Mouse (Mus musculus) bone marrow macrophage, adult 2 months (primary cell): ENCODE data around the gene Pi4ka. TPM values are rescaled to one million over a fixed set of nuclear protein-coding genes. Genes with fewer than 3 reads are reported as not detected.
A peak's percentile ranks its signal among the peaks of the same experiment; 100 is the strongest.

Experiments used
- H3K27ac ChIP-seq: 2 replicates; pipeline ENCODE4 v1.5.1; 2012; ENCODE audit warnings: low read depth, low read length; ENCODE audit not compliant: insufficient read depth
- H3K4me1 ChIP-seq: 2 replicates; pipeline ENCODE4 v1.6.1; 2012; ENCODE audit warnings: low read length; ENCODE audit not compliant: control insufficient read depth, insufficient read depth
- H3K4me3 ChIP-seq: 2 replicates; pipeline ENCODE4 v1.5.1; 2012; ENCODE audit warnings: mild to moderate bottlenecking, low read length, moderate library complexity; ENCODE audit not compliant: insufficient read depth
- CTCF ChIP-seq: IDR thresholded peaks from 2 replicates; pipeline ENCODE4 v1.5.1; 2012; ENCODE audit warnings: low read depth, mild to moderate bottlenecking, low read length, moderate library complexity
- POLR2A ChIP-seq: IDR thresholded peaks from 2 replicates; pipeline ENCODE4 v1.6.1; 2012; ENCODE audit warnings: mild to moderate bottlenecking, low read depth, low read length, borderline replicate concordance
- polyA plus RNA-seq: library from polyadenylated mRNA; stranded (reverse); fragments of >200 nt; gene quantifications from 2 replicates; pipeline ENCODE4 v1.2.4, GENCODE M21; 2012; ENCODE audit not compliant: missing spikeins, insufficient read depth, insufficient read length

The Pi4ka gene
- polyA plus RNA-seq, 1 experiment, result 37.1 TPM

- H3K4me3 ChIP-seq, result no peak overlapping the region
- no peak overlapping the region for H3K27ac ChIP-seq
- TF ChIP-seq POLR2A (no peak), CTCF (no peak)
- H3K4me1 ChIP-seq, result peaks cover 9% of the 10 kb centered on the region
Measured at GRCm38 (mm10) chr16:17258917-17259316, 147.2 kb downstream of the Pi4ka start.

- peaks cover 9% of the 10 kb centered on the region for H3K4me1 ChIP-seq
Measured at GRCm38 (mm10) chr16:17257359-17257821, 148.7 kb downstream of the Pi4ka start.

DNA sequence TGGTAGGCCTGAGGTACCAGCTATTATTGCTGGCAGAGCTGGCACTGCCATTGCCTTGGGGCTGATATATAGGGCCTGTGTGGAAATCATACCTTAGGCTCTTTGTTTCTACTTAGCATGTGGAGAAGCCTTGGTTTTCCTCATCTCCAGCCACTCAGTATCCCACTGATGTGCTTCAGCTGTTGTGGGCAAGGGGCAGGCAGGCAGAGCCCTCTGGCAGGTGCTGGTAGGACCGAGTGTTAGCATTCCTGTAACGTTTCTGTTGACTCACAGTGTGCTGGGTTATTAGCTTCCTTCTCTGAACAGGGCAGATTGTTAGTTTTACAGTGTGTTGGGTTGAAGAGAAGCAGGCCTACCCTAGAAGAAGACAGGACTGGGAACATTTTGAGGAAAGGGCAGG lies 150.8 kb downstream of the Pi4ka start:
- Histone ChIP-seq H3K4me1 (peaks cover 5% of the 10 kb centered on the region), H3K4me3 (no peak overlapping the region), H3K27ac (no peak overlapping the region)
- TF ChIP-seq CTCF (no peak), POLR2A (no peak)

More at GRCm38 (mm10) chr16:17257359-17257821, 148.7 kb downstream of the Pi4ka start:
- Histone ChIP-seq H3K27ac (no peak overlapping the region), H3K4me3 (no peak overlapping the region)
- TF ChIP-seq POLR2A (no peak), CTCF (no peak)

- TF ChIP-seq CTCF, result no peak
- H3K4me3 ChIP-seq, result no peak overlapping the region
- H3K4me1 ChIP-seq, result peaks cover 11% of the 10 kb centered on the region
- H3K27ac ChIP-seq, result no peak overlapping the region
Measured at GRCm38 (mm10) chr16:17254005-17254597, 152.0 kb downstream of the Pi4ka start.

DNA sequence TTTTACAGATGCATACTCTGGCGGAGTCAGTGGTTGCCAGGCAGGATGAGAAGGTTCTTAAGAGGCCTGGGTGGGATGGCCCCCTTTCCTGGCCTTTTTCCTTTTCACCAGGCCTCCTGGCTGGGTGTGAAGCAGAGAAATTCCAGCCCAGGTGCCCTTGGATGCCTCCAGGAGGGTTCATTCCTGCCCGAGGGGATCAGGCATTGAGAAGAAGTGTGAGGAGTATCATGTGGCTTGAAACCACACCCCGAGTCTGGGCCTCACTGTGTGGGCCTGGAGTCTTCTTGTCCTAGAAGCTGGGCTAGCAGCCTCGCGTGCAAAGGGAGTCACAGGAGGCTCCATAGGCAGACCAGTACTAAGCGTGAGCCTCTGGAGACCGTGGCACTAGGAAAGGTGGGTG lies 153.3 kb downstream of the Pi4ka start:
- H3K27ac ChIP-seq, result no peak overlapping the region
- peaks cover 16% of the 10 kb centered on the region for H3K4me1 ChIP-seq
- no peak overlapping the region for H3K4me3 ChIP-seq
- no peak for TF ChIP-seq POLR2A
- TF ChIP-seq CTCF, result no peak

DNA sequence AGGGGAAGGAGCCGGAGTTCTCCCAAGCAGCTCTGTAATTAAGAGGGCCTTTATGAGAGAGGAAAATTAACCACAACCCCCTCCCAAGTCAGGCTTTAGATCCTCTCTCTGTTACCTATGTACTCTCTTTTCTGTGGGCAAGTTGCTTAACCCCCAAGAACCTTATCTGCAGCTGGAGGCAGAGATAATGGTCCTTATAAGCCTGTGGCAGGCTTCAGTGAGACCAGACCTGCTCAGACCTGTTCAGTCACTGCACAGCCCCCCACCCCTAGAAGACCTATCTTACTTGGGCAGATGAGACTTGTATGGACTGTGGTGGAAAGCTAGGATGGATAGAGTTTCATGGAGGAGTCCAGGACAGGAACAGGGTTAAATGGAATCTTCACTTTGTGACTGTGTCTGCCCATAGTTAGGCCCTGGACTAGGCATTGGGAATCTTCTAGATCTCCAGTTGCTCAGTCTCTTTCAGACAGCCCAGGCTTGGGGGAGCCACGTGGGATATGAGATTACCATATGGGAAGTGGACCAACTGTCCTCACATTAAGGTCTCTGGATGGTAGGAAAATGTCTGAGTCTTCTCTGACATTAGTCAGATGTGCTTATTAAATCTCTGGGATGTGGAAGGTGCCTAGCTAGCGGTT lies 153.9 kb downstream of the Pi4ka start:
- H3K4me1 ChIP-seq, result peaks cover 13% of the 10 kb centered on the region

DNA sequence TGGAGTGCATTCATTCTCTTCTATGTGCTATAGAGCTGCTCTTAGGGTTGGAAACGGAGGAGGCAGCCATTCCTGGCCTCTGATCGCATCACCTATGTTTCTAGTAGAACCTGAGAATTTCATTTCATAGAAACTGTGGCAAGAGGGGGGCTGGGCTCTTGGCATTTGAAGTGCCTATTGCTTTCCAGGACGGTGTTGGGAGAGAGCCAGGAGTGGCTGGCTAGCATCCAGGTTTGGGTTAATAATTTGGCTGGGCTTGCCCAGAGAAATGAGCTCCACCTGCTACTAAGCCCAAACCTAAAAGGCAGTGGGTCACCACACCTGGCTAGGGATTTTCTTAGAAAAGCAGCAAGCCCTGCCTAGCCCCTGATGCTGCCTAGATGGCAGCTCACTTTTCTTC lies 154.6 kb downstream of the Pi4ka start:
- Histone ChIP-seq H3K4me3 (no peak overlapping the region), H3K4me1 (peaks cover 11% of the 10 kb centered on the region), H3K27ac (no peak overlapping the region)
- TF ChIP-seq CTCF, result no peak
- TF ChIP-seq POLR2A, result no peak

More for the DNA sequence above, 153.9 kb downstream of the Pi4ka start:
- Histone ChIP-seq H3K27ac (no peak overlapping the region), H3K4me3 (no peak overlapping the region)
- TF ChIP-seq CTCF (no peak), POLR2A (no peak)

DNA sequence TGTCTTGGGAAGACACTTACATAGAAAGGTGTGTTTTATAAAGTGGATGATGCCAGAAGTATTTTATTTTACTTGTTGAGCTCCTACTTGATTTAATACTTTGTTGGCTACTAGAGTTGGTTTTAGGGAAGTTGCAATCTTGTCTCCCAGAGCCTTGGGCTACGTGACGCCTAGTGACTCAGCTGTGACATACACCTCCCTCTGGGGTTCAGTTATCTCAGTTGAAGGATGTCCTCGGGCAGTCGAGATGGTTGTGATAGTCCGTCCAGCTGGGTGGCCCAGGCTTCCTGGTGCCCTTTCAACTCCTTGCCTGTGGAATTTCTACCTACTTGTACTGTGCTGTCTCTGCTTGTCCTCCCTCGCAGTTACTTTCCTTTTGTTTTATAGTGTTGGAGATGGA lies 157.0 kb downstream of the Pi4ka start:
- no peak overlapping the region for H3K27ac ChIP-seq
- H3K4me3 ChIP-seq, result peak overlapping the region; percentile 14; the same call in 1 of the 2 replicates
- TF ChIP-seq CTCF (no peak), POLR2A (no peak)
- peaks cover 11% of the 10 kb centered on the region for H3K4me1 ChIP-seq

DNA sequence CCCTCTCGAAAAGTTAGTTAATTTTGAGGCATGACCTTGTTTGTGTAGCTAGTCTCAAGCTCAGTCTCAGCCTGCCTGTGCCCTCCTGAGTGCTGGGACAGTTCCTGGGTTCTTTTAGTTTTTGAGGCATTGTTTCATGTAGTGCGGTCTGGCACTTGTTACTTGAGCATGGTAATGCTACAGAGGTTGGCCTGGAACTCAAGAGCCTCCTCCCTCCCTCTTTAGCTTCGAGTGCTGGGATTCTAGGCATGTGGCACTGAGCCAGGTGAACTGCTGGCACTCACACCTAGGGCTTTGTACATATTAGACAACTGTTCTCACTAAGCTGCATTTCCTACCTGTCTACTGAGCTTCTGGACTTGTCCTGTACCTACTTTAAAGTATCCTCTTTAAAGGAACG lies 158.4 kb downstream of the Pi4ka start:
- no peak overlapping the region for H3K4me3 ChIP-seq
- no peak for TF ChIP-seq POLR2A
- TF ChIP-seq CTCF, result no peak
- no peak overlapping the region for H3K27ac ChIP-seq
- H3K4me1 ChIP-seq, result peaks cover 11% of the 10 kb centered on the region

DNA sequence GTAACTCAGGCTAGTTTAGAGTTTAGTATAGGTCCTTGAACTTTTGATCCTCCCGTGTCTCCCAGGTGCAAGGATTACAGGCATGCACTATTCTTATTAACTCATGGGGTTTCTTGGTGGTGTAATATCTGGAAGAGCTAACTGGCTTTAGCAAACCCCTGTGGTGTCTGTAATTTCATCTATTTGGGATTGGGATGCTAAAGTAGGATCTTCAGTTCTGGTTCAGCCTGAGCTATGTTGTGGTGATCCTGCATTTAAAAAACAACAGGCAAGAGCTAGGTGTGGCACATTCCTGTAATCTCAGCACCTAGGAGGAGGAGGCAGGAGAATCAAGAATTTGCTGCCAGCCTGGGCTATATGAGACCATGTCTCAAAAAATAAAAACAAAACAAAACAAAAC lies 161.1 kb downstream of the Pi4ka start:
- peaks cover 19% of the 10 kb centered on the region for H3K4me1 ChIP-seq
- H3K27ac ChIP-seq, result no peak overlapping the region
- no peak overlapping the region for H3K4me3 ChIP-seq
- no peak for TF ChIP-seq POLR2A
- no peak for TF ChIP-seq CTCF
